Mouse (Mus musculus): ENCODE data around the gene Medag.

GRCm38 (mm10) chr5:149401446-149401975 is 10.0 kb upstream of the Medag start:
- no peak for TF ChIP-seq CTCF (IDR thresholded peaks at IDR 0.05; ENCODE audit: extremely low read depth, insufficient read length, insufficient replicate concordance, low read depth, low read length)
- no peak for TF ChIP-seq POLR2A (IDR thresholded peaks at IDR 0.05; ENCODE audit: low read depth, low read length)

Data from small intestine, adult 2 months (tissue).